9 mouse cellular contexts compared by ENCODE assay signal in genomic region chr11:101968791-101969190, GRCm38 (mm10). TPM values are rescaled to one million over a fixed set of nuclear protein-coding genes. Genes with fewer than 3 reads are reported as not detected.
DNase-seq lines count a peak whose midpoint lies in the region; ATAC-seq lines count a peak whose summit lies in the region.
"Had no signal": no experiment of that assay in that cellular context is flagged by ENCODE, and none has a peak within 500 bp of the region (broad histone marks: within the 10 kb centered on the region; RNA-seq: fewer than 3 reads in every experiment).

No protein-coding gene starts in this region.

- no peak overlapping the region for H3K27ac ChIP-seq in hindbrain, embryonic 13.5 days

- peak; percentile 55; the same call in 1 of the 2 replicates for ATAC-seq in hindbrain, embryonic 13.5 days (ENCODE audit: low FRiP score)

- WGBS in hindbrain, embryonic 13.5 days, result under 1% methylated on average over 5 of the region's 5 CpGs

- H3K4me2 ChIP-seq in hindbrain, embryonic 13.5 days, result no peak overlapping the region

- DNase-seq in T-cell, adult 2 months (ENCODE audit: low spot score), result peak; percentile 46
- DNase-seq in cerebellum, postnatal 14 days, result peak; percentile 92 to 94
- DNase-seq in frontal cortex, postnatal 25 days (ENCODE audit: low spot score in 2 of 2), result peak; percentile 76 to 81
- DNase-seq in layer of hippocampus, postnatal 14 days (ENCODE audit: low spot score in 2 of 2), result peak; percentile 86 to 91
- DNase-seq in lung, postnatal 25 days (ENCODE audit: low spot score), result peak; percentile 86
- peak; percentile 87 to 90 for DNase-seq in right cerebral cortex, adult 2 months (ENCODE audit: low spot score in 2 of 2)
- peak; percentile 82 for DNase-seq in urinary bladder, postnatal 14 days (ENCODE audit: low spot score)

- H3K36me3 ChIP-seq in hindbrain, embryonic 13.5 days, result no peaks in the 10 kb centered on the region

- H3K27me3 ChIP-seq in hindbrain, embryonic 13.5 days, result peaks cover 45% of the 10 kb centered on the region

- peaks cover 27% of the 10 kb centered on the region for H3K4me1 ChIP-seq in hindbrain, embryonic 13.5 days (replicated peaks)

- no peak overlapping the region for H3K9ac ChIP-seq in hindbrain, embryonic 13.5 days

- H3K9me3 ChIP-seq in hindbrain, embryonic 13.5 days, result no peaks in the 10 kb centered on the region

- no peak overlapping the region for H3K4me3 ChIP-seq in hindbrain, embryonic 13.5 days
- H3K4me3 ChIP-seq: myocyte had no signal

RNA-seq across cellular contexts. Expression of gene Sost, which starts 2.0 kb away (rescaled TPM):
- polyA plus RNA-seq in hindbrain, embryonic 13.5 days (2015; fragmentation: Nextera tagmentation; extraction: Ambion mirVana), result 0.42 TPM in 1 of 2 replicates, not detected in the other
- not detected for total RNA-seq in layer of hippocampus, postnatal 14 days (2021)

RNA-seq across cellular contexts. Expression of gene Cfap97d1, which starts 15.3 kb away (rescaled TPM):
- polyA plus RNA-seq in hindbrain, embryonic 13.5 days (2015; fragmentation: Nextera tagmentation; extraction: Ambion mirVana), result not detected in 2 replicates
- total RNA-seq in layer of hippocampus, postnatal 14 days (2021), result not detected
- polyA plus RNA-seq: myocyte had no signal

RNA-seq across cellular contexts. Expression of gene Dusp3, which starts 18.0 kb away (rescaled TPM):
- polyA plus RNA-seq in hindbrain, embryonic 13.5 days (2015; fragmentation: Nextera tagmentation; extraction: Ambion mirVana), result 15.4 and 16.0 TPM in 2 replicates
- total RNA-seq in layer of hippocampus, postnatal 14 days (2021), result 100 to 1,000 TPM; 156 to 159 TPM

RNA-seq across cellular contexts. Expression of gene Mpp3, which starts 59.5 kb away (rescaled TPM):
- polyA plus RNA-seq in hindbrain, embryonic 13.5 days (2015; fragmentation: Nextera tagmentation; extraction: Ambion mirVana), result 43.5 and 45.9 TPM in 2 replicates
- 10 to 100 TPM; 87.4 to 93.8 TPM for total RNA-seq in layer of hippocampus, postnatal 14 days (2021)
